Mouse (Mus musculus) right cerebral cortex, postnatal 10 days (tissue): ENCODE results near the gene Txndc9.
"Not testable (repeated sequence)": the region's sequence is repeated elsewhere in the genome, so short reads cannot be mapped to it uniquely, and the experiment has no call there.

Source experiments
- DNase-seq, 2 experiments: peaks; one replicate each; pipeline ENCODE4 v3.0.0; 2021; ENCODE audit warnings: low spot score in 2 of 2

Gene Txndc9

DNA sequence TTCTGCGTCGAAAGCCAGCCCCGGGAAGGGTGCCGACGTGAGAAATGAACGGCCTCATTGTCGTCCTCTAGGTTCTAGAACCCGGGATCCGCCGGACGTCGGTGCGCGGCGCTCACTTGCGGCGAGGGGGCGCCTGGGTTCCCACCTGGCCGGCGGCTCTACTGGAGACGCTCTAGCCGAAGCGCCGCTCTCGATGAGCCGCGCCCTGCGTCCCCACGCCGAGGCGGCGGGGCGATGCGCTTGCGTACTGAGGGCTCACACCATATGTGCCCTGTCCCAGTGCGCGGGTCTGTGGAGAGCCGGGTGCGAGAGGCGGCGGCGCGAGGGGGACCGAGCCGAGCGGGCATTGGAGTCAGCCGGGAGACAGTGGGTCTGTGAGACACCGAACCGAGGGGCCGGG lies at the start of gene Txndc9, which contains the start of gene Eif5b:
Txndc9 (minus strand) TSS at position 27 of the 400 bp plus-strand sequence.
Eif5b (plus strand) TSS at position 144 of the 400 bp plus-strand sequence.
- peak; percentile 97 for DNase-seq

DNA sequence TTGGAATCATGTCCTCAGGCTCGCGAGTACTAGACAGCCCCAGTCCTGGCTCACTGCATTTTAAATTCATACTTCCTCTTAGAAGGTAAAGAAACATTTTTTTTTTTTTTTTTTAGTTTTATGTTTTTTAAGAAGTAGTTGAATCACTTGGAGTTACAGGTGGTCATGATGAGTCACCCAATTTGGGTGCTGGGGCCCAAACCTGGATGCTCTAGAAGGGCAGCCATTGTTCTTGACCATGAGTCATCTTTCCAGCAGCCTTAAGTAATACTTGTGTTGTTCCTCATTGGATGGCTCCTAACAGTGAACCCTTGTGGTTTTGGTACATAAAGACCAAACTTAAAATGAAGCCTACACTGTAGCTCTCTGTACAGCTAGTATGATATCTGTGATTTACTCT lies 41.2 kb upstream of the Txndc9 start:
- DNase-seq: no peak

DNA sequence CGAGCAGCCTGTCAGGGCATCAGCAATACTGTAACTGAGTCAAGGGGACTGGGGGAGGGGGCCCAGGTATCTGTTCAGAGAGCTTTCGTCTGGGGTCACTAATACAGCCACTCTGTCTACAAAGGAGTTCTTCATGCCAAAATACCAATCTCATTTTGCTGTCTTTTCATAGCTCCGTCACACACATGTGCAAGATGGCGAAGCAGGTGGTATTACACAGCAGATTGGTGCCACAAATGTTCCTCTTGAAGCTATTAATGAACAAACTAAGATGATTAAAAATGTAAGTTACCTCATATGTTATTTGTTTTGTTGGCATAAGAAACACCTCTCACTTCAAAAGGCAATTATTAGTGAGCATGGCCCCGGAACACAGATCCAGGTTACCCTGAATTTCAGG lies 39.7 kb upstream of the Txndc9 start:
- no peak for DNase-seq

DNA sequence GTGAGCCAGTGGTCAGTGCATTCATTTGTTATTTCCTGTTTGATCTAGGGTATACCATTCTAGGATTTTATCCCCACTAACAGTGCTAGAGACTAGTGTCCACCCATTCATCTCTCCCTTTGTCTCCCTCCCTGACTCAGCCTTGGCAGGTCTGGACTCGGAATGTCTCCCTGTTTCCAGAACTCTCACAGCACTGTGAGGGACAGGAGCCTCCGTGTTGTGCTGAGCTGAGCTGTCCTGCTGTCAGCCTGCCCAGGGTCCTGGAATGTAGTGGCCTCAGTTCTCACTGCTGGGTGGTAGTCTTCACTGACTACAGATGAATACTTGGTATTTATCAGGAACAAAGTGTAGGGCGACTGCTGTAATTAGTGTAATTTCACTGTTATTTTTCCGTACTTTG lies 37.8 kb upstream of the Txndc9 start:
- no peak for DNase-seq

DNA sequence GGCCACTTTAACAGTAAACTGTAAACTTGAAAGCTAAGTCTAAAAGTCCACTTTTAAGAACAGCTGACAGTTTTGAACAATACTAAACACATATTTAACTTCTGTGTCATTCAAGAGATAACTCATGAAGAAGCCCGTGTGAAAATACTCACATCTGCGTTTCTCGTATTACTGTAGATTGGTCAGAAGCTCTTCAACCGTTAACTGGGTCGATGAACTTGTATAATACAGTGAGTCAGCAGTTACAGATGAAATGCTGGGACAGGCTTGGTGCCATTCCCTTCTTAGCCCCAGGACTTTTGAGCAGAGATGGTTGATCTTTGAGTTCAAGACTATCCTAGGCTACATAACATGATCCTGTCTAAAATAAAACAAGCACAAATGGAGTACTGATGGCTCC lies 33.7 kb upstream of the Txndc9 start:
- DNase-seq: no peak

DNA sequence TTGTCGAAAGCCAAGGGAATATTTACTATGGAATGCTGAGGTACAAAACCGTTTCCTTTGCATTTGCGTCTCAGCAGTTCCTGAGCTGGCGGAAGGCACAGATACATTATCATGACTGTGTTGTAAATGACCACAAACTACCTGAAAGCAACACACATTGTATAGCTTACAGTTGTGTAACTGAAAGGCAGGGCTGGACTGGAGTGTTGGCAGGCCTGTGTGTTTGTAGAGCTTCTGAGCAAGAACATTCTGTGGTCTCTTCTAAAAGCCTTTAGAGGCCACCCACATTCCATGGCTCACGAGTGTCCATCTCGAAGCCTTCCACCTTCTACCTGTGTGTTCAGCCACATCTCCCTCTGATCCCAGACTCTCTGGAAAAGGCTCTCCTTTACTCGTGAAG lies 29.6 kb upstream of the Txndc9 start:
- no peak for DNase-seq

DNA sequence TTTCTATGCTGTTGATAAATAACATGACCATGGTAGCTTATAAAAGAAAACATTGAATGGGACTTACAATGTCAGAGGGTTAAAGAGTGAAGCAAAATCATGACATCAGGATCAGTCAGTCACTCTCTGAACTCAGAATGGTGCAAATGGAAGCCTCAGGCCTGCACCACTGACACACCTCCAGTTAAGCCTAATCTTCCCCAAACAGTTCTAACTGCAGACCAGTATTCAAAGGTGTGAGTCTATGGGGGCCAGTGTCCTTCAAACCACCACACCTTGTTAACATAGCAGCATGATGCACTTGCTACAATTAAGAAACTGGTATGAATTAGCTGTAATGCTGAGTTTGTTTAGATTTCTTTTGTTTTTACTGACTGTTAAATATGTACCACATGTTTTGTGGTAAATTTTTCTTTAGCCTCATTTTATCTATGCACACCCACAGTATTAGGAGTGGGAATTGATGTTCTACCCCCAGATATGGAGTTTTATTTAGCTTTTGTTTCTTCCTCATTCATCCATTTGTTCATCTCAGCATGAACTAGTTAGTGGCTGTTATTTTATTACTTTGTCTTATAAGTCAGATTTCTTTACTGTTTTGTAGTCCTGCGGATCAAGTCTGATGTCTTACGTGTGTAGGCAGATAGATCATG lies 17.0 kb upstream of the Txndc9 start:
- DNase-seq: no peak

DNA sequence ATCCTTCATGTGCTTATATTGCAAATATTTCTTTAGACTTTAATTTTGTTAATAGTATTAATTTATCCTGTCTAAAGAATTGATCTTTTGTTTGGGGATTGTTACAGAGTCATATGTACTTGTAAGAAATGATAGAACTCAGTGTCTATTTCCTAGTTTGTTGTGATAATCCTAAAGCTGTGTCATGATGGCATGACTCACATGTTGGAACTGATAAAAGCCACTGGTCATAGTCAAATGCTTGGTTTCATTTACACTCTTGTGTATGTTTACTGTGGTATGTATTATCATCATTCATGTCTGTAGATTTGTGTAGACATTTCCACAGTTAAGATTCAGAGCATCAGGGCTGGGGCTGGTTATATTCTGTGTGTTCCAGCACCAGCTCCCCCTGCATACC lies 14.8 kb upstream of the Txndc9 start:
- DNase-seq: no peak

DNA sequence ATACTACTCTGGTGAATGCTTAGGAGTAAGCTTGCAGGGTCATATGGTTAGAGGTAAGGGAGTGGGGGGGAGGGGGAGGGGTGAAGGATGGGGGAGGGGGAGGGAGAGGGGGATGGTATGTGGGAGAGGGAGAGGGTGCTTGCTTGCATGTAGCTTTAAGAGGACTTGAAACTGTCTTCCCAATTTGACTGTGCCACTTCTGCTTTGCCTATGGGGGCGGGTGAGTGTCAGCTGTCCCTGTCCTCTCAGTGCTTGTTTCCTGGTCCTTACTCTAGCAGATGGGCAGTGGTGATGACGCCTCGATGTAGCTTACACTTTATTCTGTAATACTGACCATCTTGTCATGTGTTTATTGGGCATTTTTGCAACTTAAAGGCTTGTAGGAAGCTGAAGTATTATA lies 14.4 kb upstream of the Txndc9 start:
- no peak for DNase-seq

DNA sequence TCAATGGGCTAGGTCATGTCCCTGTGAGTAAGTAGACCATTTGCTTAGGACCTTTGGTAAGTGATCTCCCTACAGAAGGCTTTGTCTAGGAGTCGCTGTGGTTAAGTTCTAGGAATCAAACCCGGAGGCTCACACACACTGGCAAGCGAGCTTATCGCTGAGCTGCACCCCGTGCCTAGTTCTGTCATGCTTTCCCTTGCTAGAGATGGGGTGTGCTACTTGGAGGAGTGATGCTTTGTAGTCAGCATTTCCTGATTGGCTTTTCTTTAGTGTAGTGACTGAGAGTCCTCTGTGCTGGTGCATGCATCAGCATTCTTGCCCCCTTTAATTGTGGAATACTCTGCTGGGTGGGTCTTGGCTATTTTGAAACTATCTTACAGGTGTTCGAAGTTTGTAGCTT lies 14.0 kb upstream of the Txndc9 start:
- DNase-seq: no peak

DNA sequence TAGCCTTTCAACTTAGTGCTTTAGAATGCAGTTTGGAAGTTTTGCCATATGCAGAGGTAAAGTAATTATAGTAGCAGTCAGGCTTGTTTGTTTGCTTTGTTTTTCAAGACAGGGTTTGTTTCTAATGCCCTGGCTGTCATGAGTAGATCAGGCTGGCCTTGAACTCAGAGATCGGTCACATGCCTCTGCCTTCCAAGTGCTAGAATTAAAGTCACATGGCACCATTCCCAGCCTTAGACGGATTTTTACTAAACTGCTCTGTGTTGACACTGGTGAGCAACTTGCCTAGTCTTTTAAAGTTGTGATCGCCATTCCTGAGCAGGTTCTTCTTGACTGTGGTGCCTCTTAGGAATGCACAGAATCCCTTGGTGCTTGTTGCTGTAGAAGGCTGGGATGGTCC lies 9.0 kb upstream of the Txndc9 start:
- no peak for DNase-seq

DNA sequence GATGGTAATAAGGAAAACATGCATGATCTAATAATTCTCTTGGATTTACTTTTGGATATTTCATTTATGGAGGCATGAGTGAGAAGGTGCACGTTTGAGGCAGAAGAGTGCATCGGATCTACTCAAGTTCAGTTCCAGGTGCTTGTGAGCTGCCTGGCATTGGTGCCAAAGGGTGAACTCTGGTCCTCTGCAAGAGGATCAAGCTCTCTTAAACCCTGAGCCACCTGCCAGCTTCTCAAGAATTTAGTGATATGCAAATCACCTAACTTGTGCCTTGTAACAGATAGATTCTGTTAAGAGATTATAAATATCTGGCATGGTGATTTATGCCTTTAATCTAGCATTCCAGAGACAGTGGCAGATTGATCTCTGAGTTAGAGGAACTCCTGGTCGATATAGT lies 5.4 kb upstream of the Txndc9 start:
- no peak for DNase-seq

DNA sequence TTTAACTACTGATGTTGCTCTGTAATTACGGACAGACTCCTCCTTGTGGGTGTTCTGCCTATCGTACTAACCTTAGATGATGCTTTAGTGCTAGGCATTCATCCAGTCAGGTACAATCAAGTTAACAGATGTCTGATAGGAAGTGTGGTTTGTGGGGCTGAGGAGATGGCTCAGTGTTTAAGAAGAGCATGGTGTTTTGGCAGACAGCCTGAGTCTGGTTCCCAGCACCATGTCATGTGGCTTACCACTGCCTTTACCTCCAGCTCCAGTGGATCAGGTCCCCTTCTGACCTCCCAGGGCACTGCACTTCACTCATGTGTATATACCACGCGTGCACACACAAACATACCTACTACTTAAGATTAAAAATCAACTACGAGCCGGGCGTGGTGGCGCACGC lies 4.3 kb upstream of the Txndc9 start:
- DNase-seq: no peak

DNA sequence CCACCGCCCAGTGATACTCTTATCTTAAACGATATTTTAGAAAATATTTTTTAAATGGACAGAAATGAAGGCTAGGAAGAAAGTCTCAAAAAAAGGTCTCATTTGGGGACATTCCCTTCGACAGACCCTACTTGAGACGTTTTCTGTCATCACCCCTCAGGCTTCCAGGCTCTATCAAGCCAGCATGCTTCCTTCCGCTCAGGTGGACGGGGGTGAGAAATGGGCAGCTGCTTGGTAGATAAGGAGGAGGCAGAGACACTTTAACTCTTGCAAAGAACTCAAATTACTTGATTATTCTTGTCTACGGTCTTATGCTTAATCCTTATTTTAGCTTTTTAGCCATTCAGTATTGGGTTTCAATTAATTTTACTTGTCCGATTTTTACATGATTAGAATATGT lies 3.2 kb upstream of the Txndc9 start:
- no peak for DNase-seq

DNA sequence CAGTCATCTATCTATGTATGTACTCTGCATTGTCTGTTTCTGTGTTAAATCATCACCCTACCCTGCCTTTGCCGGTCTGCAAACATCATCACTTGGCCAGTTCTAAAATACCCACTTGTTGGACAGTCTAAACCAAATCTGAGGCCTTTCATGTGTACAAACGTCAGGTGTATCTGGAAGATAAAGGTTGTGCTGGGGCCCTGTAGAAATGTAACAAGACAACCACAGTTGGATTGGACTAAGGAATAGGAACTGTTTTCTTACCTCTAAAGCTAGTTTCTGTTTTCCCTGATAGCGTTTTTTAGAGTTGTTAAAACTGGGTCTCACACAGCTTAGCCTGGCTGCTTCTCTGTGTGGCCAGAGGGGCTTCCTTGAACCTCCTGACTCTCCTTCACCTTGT lies 1.9 kb upstream of the Txndc9 start:
- DNase-seq: no peak

DNA sequence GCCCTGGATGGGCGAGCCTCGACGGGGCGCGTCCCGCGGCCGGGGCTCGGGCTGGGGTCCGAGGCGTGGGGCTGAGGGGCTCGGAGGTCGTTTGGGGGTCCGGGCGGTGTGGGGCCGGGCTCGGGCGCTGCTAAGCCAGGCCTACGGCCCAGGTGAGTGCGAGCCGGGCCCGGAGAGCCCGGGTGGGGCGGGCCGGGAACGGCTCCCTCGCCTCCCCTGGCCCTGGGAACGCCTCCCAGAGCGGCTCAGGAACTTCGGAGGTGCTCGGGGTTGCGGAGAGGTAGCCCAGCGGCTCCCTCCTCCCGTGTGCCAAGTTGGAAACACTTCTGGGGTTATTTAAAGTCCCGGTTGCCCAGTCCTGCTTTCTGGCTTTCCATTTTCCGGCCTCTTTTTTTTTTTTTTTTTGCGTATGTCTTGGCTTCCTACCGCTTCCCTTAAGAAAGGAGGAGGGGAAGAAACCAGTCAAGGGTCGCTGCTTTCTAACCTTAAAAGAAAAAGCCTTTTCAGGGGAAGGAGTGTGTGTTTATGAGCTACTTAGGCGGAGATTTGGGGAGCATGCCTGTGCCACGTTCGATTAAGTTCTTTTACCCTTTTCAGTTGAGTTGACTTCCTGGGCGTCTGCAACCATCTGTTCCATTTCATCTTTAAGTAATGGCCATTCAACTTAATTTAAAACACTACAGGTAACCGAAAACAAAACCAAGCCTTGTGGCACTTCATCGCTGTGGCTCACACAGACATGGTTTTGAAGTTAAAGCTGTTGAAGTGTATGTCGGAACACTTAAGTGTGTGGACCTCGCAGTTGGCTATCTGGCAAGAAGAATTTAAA lies 892 bp upstream of the Txndc9 start:
- no peak for DNase-seq

DNA sequence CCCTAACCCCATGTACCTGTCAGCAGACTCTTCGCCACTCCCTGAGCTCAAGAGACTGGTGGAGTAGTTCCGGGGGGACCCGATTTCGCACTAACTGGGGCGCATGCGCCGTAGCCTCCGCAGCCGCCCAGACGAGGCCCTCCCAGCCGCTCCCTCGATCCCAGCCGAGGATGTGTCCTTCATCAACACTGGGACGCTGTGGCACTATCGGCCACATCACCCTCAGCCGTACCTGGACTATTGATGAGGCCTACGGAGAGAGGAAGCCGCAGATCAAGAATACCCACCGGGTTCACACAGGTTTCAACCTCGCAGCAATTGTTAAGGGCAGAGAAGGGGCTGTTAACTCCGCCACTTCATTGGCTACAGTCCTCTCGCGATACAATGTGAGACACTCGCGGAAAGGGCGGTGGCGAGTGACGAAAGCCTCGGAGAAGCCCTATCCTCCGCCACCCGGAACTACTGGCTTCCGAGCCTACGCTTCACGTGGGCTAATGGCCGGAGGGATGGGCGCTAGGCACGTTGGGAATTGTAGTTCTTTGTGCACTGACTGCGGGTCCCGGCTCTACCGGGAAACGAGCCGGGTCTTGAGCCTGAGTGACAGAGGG lies 712 bp downstream of the Txndc9 start:
- DNase-seq: peak; percentile 99 to 100

DNA sequence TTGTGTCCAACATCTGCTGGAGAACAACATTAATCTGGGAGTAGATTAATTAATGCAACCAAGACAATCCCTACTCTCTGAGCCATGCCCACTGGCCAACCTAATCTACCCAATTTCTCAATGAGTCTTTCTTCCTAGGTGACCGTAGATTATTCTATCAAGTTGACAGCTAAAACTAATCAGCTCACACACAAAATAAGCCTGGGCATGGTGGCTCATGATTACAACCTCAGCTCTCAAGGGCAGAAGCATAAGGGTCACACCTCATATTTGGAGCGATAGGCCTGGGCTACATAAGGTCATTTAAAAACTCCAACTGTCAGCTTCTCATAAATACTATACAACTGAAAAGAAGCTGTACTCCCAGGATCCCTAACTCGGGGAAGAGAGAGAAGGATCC lies 1.5 kb downstream of the Txndc9 start:
- DNase-seq: no peak

DNA sequence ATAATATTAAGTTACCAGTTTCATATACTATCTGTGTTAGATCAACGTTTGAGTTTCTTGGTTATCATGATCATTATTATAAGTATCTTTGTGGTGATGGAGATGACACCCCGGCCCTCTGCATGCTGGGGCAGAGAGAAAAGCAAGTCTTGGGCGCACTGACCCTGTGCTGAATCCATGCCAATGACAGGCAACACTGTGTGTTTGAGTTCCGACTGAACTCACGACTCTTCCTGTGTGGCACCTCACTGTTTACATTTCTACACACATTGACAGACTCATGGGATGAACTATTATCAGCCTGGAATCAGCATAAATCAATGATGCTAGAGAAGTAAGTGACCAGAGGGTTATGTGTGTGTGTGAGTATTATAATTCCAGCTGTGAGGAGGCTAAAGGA lies 9.8 kb downstream of the Txndc9 start:
- DNase-seq: no peak

DNA sequence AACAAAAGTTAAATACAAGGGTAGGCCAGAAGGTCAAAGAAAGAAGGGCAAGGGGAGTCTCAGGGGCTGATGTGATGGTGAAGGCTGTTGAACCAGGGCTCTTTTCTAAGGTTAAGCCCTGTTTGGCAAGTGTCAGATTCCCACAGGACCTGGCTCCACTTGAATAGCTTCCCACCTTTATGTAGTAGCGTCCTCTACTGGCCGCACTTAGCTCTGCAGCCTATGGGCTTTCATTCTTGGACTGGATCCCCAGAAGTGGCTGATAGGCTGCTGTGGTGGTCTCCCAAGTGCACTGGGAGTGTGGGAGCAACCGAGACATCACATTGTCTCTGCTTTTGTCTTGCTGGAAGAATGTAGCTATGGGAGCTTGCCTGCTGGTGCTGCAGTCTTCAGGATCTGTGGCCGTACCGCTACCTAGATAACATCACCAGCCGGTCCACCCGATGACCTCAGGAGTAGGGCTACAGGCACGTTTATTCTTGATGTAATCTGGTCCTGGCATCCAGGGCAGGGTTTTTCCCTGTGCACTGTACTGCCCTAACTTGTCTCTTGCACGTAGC lies 11.8 kb downstream of the Txndc9 start:
- peak; percentile 46 to 57 for DNase-seq

DNA sequence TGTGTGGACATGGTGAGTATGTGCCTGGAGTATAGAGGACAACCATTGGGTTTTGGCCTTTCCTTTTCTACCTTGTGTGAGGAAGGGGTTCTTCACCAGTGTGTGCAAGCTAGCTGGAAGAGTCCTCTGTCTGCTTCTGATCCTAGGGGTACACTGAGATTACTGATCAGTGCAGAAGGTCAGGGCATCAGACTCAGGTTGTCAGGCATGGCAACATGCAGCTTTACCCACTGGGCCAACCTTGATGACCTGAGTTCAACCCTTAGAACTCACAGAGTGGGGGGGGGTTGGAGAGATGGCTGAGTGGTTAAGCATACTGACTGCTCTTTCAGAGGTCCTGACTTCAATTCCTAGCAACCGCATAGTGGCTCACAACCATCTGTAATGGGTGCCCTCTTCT lies 13.4 kb downstream of the Txndc9 start:
- DNase-seq: no peak

DNA sequence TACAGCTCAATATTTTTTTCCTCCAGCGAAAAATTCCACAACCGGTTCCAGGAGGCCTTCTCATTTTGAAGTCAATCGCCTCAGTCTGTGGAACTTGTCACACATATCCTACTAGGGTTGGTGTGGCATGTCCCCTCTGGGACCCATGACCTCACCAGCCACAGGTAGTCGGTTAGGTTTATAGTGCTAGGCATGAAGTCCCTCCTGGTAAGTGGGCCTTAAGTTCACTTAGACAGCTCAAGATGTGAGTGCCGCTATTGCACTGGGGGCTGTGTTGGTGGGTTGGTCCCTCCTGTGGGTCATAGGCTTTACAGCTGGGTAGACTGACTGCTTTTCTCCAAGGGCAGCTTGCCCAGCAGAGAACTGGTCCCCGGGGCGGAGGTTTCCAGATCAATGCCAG lies 20.4 kb downstream of the Txndc9 start:
- peak in 1 of 2 experiments; percentile 32 for DNase-seq

DNA sequence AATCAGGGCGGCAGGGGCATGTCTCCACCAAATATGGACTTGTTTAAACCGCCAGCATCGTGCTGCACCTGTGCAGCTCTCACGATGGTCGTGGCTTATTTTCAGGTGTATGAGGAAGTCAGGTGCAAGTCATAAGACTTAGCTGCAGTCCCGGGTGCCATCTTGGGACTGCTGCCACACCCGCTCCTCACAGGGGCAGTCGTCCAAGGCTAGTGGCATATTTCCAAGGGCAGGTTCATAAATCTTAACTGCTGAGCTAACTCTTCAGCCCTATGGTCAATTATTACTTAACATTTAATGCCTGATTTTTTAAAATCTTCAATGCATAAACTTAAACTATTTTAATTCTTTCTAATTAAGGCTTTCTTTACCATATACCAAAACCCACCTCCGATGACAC lies 21.0 kb downstream of the Txndc9 start:
- DNase-seq: not testable (repeated sequence)
